In genomic region chr17:59805870-59806269, GRCm38 (mm10) we compare ENCODE assay signal across 21 mouse cellular contexts.
DNase-seq lines count a peak whose midpoint lies in the region; ATAC-seq and TF ChIP-seq lines count a peak whose summit lies in the region.
"Had no signal": no experiment of that assay in that cellular context is flagged by ENCODE, and none has a peak within 500 bp of the region (broad histone marks: within the 10 kb centered on the region; RNA-seq: fewer than 3 reads in every experiment).

No protein-coding gene starts in this region.

- TF ChIP-seq EP300 in MEL (IDR thresholded peaks at IDR 0.05; ENCODE audit: low read depth in 1 of 2, low read length in 2 of 2), result no peak

- 80% methylated on average over 3 of the region's 3 CpGs for WGBS in hindbrain, embryonic 13.5 days

- no peak for TF ChIP-seq RAD21 in MEL (IDR thresholded peaks at IDR 0.05; ENCODE audit: low read depth, low read length)

- in situ Hi-C loops in ES-E14 (cut with MboI; ENCODE audit: low sequenced_read_pairs in 2 of 2, unreplicated experiment in 2 of 2), result no loop called here

- H3K36me3 ChIP-seq in ES-E14 (ENCODE audit: control insufficient read depth, insufficient read depth, low read length, poor library complexity, severe bottlenecking) (no peaks in the 10 kb centered on the region), MEL (ENCODE audit: control insufficient read depth in 1 of 2, insufficient read depth in 2 of 2, low read length in 2 of 2) (no peaks in the 10 kb centered on the region)
- H3K36me3 ChIP-seq in hindbrain, embryonic 13.5 days, result no peaks in the 10 kb centered on the region
- H3K36me3 ChIP-seq: G1E had no signal

- H3K79me2 ChIP-seq in MEL (ENCODE audit: control insufficient read depth, insufficient read depth, low read length, poor library complexity), result no peaks in the 10 kb centered on the region

- H3K9me3 ChIP-seq in ES-E14 (ENCODE audit: control insufficient read depth, insufficient read depth, low read depth, low read length), result no peaks in the 10 kb centered on the region
- H3K9me3 ChIP-seq in MEL (replicated peaks; ENCODE audit: insufficient read depth, low read length), result no peaks in the 10 kb centered on the region
- no peaks in the 10 kb centered on the region for H3K9me3 ChIP-seq in hindbrain, embryonic 13.5 days
- H3K9me3 ChIP-seq: G1E had no signal

- DNase-seq in ES-E14 (ENCODE audit: low read depth, low spot score) (no peak), MEL (ENCODE audit: low read depth, low spot score) (no peak)
- no peak for DNase-seq in gastrocnemius, postnatal 4 days (ENCODE audit: low spot score in 2 of 2)
- DNase-seq: adrenal gland, adult 2 months; adrenal gland, adult 8-10 months; adrenal gland, postnatal 10 days; adrenal gland, postnatal 14 days; adrenal gland, postnatal 25 days; adrenal gland, postnatal 36 days; B cell, adult 2 months; cerebellum, adult 11 months; cerebellum, adult 11-12 months; cerebellum, adult 18-20 months; cerebellum, adult 2 months; cerebellum, adult 8-10 months had no signal

- H3K4me1 ChIP-seq in ES-E14 (ENCODE audit: control insufficient read depth in 2 of 2, insufficient read depth in 2 of 2, low read length in 2 of 2, poor library complexity in 1 of 2) (no peaks in the 10 kb centered on the region), MEL (ENCODE audit: control insufficient read depth in 1 of 2, insufficient read depth in 2 of 2, low read length in 2 of 2) (no peaks in the 10 kb centered on the region)
- no peaks in the 10 kb centered on the region for H3K4me1 ChIP-seq in hindbrain, embryonic 13.5 days (replicated peaks)

- ATAC-seq in hindbrain, embryonic 13.5 days (ENCODE audit: low FRiP score), result no peak
- ATAC-seq: activated CD4-positive, CD25-positive, alpha-beta regulatory T cell, adult 4 months; CD4-positive, CD25-positive, alpha-beta regulatory T cell, adult 4 months; Patski had no signal

- H3K4me2 ChIP-seq in hindbrain, embryonic 13.5 days, result no peak overlapping the region

- TF ChIP-seq POLR2A in MEL (IDR thresholded peaks at IDR 0.05; ENCODE audit: control insufficient read depth in 1 of 2, insufficient read depth in 1 of 2, low read depth in 1 of 2, low read length in 2 of 2, poor library complexity in 1 of 2), result no peak

- no peak overlapping the region for H3K9ac ChIP-seq in ES-E14 (ENCODE audit: insufficient read depth, low read depth, low read length, poor library complexity, severe bottlenecking)
- H3K9ac ChIP-seq in MEL (ENCODE audit: control insufficient read depth, low read depth, low read length, poor library complexity, severe bottlenecking), result no peak overlapping the region
- H3K9ac ChIP-seq in hindbrain, embryonic 13.5 days, result no peak overlapping the region

- H3K27ac ChIP-seq in ES-E14 (ENCODE audit: insufficient read depth, low read depth, low read length, poor library complexity, severe bottlenecking), result no peak overlapping the region
- H3K27ac ChIP-seq in MEL (ENCODE audit: control insufficient read depth, low read depth, low read length), result no peak overlapping the region
- H3K27ac ChIP-seq in hindbrain, embryonic 13.5 days, result no peak overlapping the region

- no peak overlapping the region for H3K4me3 ChIP-seq in ES-E14 (ENCODE audit: insufficient read depth in 1 of 2, low read depth in 1 of 2, low read length in 2 of 2, poor library complexity in 1 of 2, severe bottlenecking in 1 of 2)
- H3K4me3 ChIP-seq in MEL (ENCODE audit: control insufficient read depth in 1 of 2, insufficient read depth in 1 of 2, low read depth in 2 of 2, low read length in 2 of 2), result no peak overlapping the region
- H3K4me3 ChIP-seq in hindbrain, embryonic 13.5 days, result no peak overlapping the region

- no peaks in the 10 kb centered on the region for H3K27me3 ChIP-seq in MEL (ENCODE audit: control insufficient read depth in 1 of 2, insufficient read depth in 2 of 2, low read length in 2 of 2)
- no peaks in the 10 kb centered on the region for H3K27me3 ChIP-seq in hindbrain, embryonic 13.5 days
- H3K27me3 ChIP-seq: CH12.LX, Patski had no signal

- TF ChIP-seq CTCF in MEL (IDR thresholded peaks at IDR 0.05 in 2 of 3, conservative IDR thresholded peaks at IDR 0.05 in 1 of 3; ENCODE audit: control insufficient read depth in 1 of 3, insufficient read depth in 1 of 3, low read depth in 2 of 3, low read length in 3 of 3, poor library complexity in 1 of 3, severe bottlenecking in 1 of 3), result no peak

TF ChIP-seq in ES-E14, 5 proteins besides CTCF, POLR2A, EP300 and RAD21:
- TF ChIP-seq ZC3H11A (IDR thresholded peaks at IDR 0.05; ENCODE audit: borderline replicate concordance, low read depth, low read length), result no peak
- TF ChIP-seq MAFK (IDR thresholded peaks at IDR 0.05; ENCODE audit: insufficient read depth, low read depth, low read length), result peak; percentile 50; the same call in 1 of the 2 replicates
- TF ChIP-seq ZNF384 (IDR thresholded peaks at IDR 0.05; ENCODE audit: low read depth, low read length), result no peak

TF ChIP-seq in MEL, 35 proteins besides CTCF, POLR2A, EP300 and RAD21:
- TF ChIP-seq MEF2A (IDR thresholded peaks at IDR 0.05; ENCODE audit: extremely low read depth, insufficient replicate concordance, low read depth, low read length, poor library complexity, severe bottlenecking) (no peak), MAFK (IDR thresholded peaks at IDR 0.05; ENCODE audit: borderline replicate concordance, low read depth, low read length) (peak; percentile 53; the same call in 1 of the 2 replicates)
